Mouse (Mus musculus) cerebellum, adult 2 months (tissue): Measurements from ENCODE around the gene Rock2. TPM values are rescaled to one million over a fixed set of nuclear protein-coding genes. Genes with fewer than 3 reads are reported as not detected.

Experiments used
- DNase-seq, 2 experiments: peaks; one replicate each; pipeline ENCODE4 v3.0.0; 2021
- H3K27ac ChIP-seq: fragments of 200-500 bp; 2 replicates; pipeline ENCODE4 v1.5.1; 2012; ENCODE audit warnings: low read length, control low read depth, inconsistent platforms; ENCODE audit not compliant: insufficient read depth
- H3K27me3 ChIP-seq: fragments of 200-500 bp; 2 replicates; pipeline ENCODE4 v1.6.1; 2012; ENCODE audit warnings: inconsistent platforms, mild to moderate bottlenecking, low read length, moderate library complexity; ENCODE audit not compliant: control insufficient read depth, insufficient read depth
- H3K4me1 ChIP-seq: fragments of 200-500 bp; 2 replicates; pipeline ENCODE4 v1.6.1; 2011; ENCODE audit warnings: low read length; ENCODE audit not compliant: control insufficient read depth, insufficient read depth
- H3K4me3 ChIP-seq: fragments of 200-500 bp; replicated peaks from 2 replicates; pipeline ENCODE3; 2011; ENCODE audit warnings: mild to moderate bottlenecking, low read depth, low read length, control low read depth; ENCODE audit not compliant: insufficient read depth
- CTCF ChIP-seq: fragments of 200-500 bp; IDR thresholded peaks from 2 replicates; pipeline ENCODE4 v1.5.1; 2011; ENCODE audit warnings: low read depth, mild to moderate bottlenecking, control low read depth, low read length, moderate library complexity, borderline replicate concordance; ENCODE audit not compliant: insufficient read depth
- POLR2A ChIP-seq: fragments of 200-500 bp; IDR thresholded peaks from 2 replicates; pipeline ENCODE4 v1.6.1; 2011; ENCODE audit warnings: low read length, control low read depth, borderline replicate concordance; ENCODE audit not compliant: insufficient read depth
- WGBS: fragments of 180-500 bp; shearing (Covaris S2); methylation state at CpG from one replicate; pipeline ENCODE4 v1.1.7; 2018; 5-methylcytosine and 5-hydroxymethylcytosine counted together
- polyA plus RNA-seq: library from polyadenylated mRNA; depleted of rRNA; stranded (reverse); fragments of >200 nt; gene quantifications from 2 replicates; pipeline ENCODE4 v1.2.3, GENCODE M21; 2012

Rock2 gene
- polyA plus RNA-seq, 1 experiment: 37.5 TPM

DNA sequence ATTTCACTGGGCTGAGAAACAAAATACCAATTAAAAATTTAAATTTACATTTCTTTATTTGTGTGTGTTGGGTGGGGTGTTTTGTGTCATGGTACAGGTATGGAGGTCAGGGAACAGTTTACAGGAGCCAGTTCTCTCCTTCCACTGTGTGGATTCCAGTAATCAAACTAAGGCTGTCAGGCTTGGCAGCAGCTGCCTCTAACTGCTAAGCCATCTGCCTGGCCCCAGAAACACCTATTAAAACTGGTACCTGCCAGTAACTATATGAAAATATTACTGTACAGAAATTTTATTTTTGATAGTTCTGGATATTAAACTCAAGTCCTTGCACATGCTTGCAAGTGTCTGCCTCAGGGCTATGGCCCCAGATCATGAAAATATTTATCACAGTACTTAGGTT is 4.1 kb downstream of the Rock2 start:
- peak; percentile 59 to 82 for DNase-seq
- TF ChIP-seq CTCF: no peak
- no peak for TF ChIP-seq POLR2A

DNA sequence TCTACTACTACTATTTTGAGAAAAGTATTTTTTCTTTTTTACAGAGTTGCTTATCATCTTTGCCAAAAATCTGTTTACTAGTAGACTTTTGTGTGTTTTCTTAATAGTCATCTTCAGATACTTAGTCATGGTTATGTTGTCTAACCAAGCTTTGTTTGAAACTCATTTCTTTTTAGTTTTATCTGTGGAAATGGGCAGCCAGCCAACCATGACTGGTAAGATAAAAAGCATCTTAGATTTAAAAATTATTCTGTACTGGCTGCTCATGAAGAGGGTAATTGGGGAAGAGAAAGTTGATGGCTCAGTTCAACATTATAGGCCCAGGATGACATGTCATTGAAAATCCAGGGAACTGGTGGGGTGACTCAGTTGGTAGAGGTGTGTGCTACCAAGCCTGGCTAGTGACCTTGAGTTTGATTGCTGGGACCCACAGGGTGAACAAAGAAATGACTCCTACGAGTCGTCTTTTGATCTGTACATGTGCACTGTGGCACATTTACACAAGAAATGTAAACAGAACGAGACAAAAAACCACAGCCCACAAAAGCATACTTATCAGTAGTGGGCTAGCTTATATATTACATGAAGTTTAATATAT is 6.0 kb downstream of the Rock2 start:
- Histone ChIP-seq H3K27me3 (no peaks in the 10 kb centered on the region), H3K4me3 (no peak overlapping the region), H3K27ac (0 out of 2 replicates have a peak overlapping the region, but pooled peaks have one; percentile 43), H3K4me1 (peaks cover 12% of the 10 kb centered on the region; the same call in 1 of the 2 replicates)
- DNase-seq: no peak
- WGBS: 48% methylated on average over 3 of the region's 3 CpGs
- TF ChIP-seq CTCF: no peak
- no peak for TF ChIP-seq POLR2A

More for the DNA sequence above, 4.1 kb downstream of the Rock2 start:
- H3K4me3 ChIP-seq: no peak overlapping the region
- H3K27ac ChIP-seq: no peak overlapping the region
- no peaks in the 10 kb centered on the region for H3K27me3 ChIP-seq
- H3K4me1 ChIP-seq: peaks cover 10% of the 10 kb centered on the region; the same call in 1 of the 2 replicates

DNA sequence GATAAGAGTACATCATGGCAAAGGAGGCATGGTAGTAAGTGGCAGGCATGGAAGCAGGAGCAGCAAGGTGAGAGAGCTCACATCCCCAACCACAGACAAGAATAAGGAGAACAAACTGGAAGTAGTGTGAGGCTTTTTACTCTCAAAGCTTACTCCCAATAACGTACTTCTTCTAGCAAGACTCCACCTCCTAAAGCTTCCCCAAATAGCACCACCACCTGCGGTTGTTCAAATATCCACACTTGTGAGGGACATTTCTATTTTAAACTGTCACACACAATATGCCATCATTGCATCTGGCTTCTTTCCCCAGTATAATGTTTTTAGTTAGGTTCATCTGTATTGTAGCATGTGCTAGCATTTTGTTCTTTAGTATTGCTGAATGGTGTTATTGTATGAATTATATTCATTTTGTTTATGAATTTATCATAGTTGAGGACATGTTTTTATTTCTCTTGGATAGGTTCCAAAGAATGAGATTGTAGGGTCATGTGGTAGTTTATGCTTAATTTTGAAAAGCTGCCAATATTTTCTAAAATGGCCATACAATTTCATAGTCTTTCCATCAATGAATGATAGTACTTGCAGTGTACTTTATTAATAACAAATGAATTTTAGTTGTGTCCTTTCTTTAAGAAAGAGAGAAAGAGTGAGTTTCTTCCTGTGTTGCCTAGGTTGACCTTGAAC is 9.4 kb downstream of the Rock2 start:
- H3K27me3 ChIP-seq: no peaks in the 10 kb centered on the region
- TF ChIP-seq POLR2A: no peak
- no peak for TF ChIP-seq CTCF
- 10% methylated on average over 2 of the region's 2 CpGs for WGBS
- peaks cover 7% of the 10 kb centered on the region; the same call in 1 of the 2 replicates for H3K4me1 ChIP-seq
- DNase-seq: peak in 1 of 2 experiments; percentile 63
- H3K27ac ChIP-seq: peak overlapping the region; percentile 75; the same call in 1 of the 2 replicates
- no peak overlapping the region for H3K4me3 ChIP-seq

DNA sequence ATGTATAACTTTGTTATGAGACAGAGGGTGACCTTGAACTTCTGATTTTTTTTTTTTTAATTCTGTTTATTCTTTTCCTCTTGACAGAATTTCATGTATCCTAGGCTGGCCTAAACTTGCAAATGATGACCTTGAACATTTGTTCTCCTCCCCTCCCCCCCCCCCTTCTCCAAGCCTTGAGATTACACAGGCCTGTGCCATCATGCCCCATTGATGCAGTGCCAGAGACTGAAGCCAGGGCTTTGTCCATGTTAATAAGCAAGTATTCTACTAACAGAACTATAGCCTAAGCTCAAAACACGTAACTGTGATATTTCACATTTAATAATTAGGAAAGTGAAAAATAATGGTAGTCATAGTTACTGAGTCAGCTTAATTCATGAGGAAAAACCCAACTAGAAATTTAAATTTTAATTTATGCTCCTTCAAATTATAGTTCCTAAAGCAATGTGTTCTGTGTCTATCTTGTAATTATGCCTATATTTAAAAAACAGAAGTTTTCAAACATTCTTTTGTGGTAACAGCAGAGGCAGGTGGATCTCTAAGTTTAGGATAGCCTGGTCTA is 12.7 kb downstream of the Rock2 start:
- no peak overlapping the region for H3K27ac ChIP-seq
- no peak overlapping the region for H3K4me3 ChIP-seq
- no peaks in the 10 kb centered on the region for H3K27me3 ChIP-seq
- H3K4me1 ChIP-seq: 0 out of 2 replicates have a peak, but pooled peaks cover 2% of the 10 kb centered on the region
- 44% methylated on average over 1 of the region's 1 CpGs for WGBS
- peak in 1 of 2 experiments; percentile 33 for DNase-seq
- TF ChIP-seq CTCF: no peak
- no peak for TF ChIP-seq POLR2A

DNA sequence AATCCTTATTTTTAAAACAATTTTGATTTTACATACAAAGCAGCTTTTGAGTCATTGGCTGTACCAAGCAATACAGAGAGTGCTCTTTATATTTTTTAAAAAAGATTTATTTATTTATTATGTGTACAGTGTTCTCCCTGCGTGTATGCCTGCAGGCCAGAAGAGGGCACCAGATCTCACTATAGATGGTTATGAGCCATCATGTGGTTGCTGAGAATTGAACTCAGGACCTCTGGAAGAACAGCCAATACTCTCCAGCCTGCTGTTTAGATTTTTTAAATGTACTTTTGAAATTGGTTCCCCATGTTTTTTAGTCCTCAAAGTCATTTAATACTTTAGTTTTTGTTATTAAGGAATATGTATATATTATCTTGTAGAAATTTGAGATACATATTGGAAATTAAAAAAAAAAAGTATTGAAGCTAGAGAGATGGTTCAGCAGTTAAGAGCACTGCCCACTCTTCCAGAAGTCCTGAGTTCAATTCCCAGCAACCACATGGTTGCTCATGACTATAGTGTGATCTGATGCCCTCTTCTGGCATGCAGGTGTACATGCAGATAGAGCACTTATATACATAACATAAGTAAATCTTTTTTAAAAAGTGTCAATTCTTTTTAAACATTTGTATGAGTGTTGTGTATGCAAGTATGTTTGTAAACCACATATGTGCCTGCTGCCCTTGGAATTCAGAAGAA is 13.4 kb downstream of the Rock2 start:
- TF ChIP-seq POLR2A: no peak
- Histone ChIP-seq H3K27ac (no peak overlapping the region), H3K27me3 (no peaks in the 10 kb centered on the region), H3K4me1 (0 out of 2 replicates have a peak, but pooled peaks cover 2% of the 10 kb centered on the region), H3K4me3 (no peak overlapping the region)
- no peak for DNase-seq
- WGBS: 96% methylated on average over 1 of the region's 1 CpGs

DNA sequence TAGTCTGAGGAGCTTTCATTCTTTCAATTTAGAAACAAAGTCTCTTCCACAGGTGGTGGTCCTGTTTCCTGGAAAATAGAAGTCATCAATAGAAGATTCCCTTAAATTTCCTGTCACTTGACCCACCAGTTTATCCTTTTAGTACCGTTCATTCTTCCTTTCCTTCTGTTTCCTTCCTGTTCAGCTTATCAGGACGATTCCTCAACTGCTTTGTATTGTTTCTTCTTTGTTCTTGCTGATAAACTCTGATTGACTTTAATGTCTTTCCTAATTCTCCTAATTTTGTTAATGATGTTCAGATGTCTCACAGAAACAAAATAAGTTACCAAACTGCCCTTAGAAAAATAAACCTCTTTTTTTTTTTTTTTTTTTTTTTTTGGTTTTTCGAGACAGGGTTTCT is 16.8 kb downstream of the Rock2 start:
- H3K4me3 ChIP-seq: no peak overlapping the region
- 74% methylated on average over 2 of the region's 3 CpGs for WGBS
- TF ChIP-seq POLR2A (no peak), CTCF (no peak)
- DNase-seq: no peak
- no peak overlapping the region for H3K27ac ChIP-seq
- H3K27me3 ChIP-seq: no peaks in the 10 kb centered on the region
- H3K4me1 ChIP-seq: no peaks in the 10 kb centered on the region

DNA sequence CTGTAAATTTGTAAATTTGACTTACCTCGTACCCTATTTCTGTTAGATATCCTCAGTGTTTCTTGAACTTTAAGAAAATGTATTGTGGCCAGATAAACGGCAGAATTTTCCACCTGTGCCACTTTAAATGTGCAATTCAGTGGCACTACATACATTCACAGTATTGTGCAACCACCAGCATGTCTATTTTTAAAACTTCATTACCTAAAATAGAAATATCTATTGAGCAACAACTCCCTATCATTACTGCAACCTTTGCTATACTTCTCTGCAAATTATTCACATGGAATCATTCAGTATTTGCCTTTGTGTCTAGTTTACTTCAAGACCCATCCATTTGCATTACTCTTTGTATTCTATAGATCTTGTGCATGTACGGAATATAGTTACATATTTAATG is 17.9 kb downstream of the Rock2 start:
- H3K27ac ChIP-seq: no peak overlapping the region
- peaks cover 2% of the 10 kb centered on the region; the same call in 1 of the 2 replicates for H3K4me1 ChIP-seq
- no peak overlapping the region for H3K4me3 ChIP-seq
- 87% methylated on average over 3 of the region's 3 CpGs for WGBS
- TF ChIP-seq POLR2A (no peak), CTCF (no peak)
- no peaks in the 10 kb centered on the region for H3K27me3 ChIP-seq
- DNase-seq: no peak
